Comparison of ENCODE assay signal across 8 mouse cellular contexts in genomic region chr7:143070506-143071070, GRCm38 (mm10). TPM values are rescaled to one million over a fixed set of nuclear protein-coding genes. Genes with fewer than 3 reads are reported as not detected.
A peak's percentile ranks its signal among the peaks of the same experiment; 100 is the strongest.
DNase-seq lines count a peak whose midpoint lies in the region; ATAC-seq and TF ChIP-seq lines count a peak whose summit lies in the region.

No protein-coding gene starts in this region.

- no peaks in the 10 kb centered on the region for H3K9me3 ChIP-seq in liver, embryonic 12.5 days (replicated peaks)

- peaks cover 18% of the 10 kb centered on the region for H3K4me1 ChIP-seq in thymus, adult 2 months (replicated peaks; ENCODE audit: control insufficient read depth, insufficient read depth, low read length)
- peaks cover 27% of the 10 kb centered on the region for H3K4me1 ChIP-seq in liver, embryonic 12.5 days

- no peak for TF ChIP-seq CTCF in gastrocnemius, adult 2 months (IDR thresholded peaks at IDR 0.05)
- TF ChIP-seq CTCF in thymus, adult 2 months (IDR thresholded peaks at IDR 0.05; ENCODE audit: borderline replicate concordance, control insufficient read depth, extremely low read depth, insufficient read depth, low read length, poor library complexity), result no peak

- H3K27me3 ChIP-seq in thymus, adult 2 months (ENCODE audit: control insufficient read depth, insufficient read depth, low read length), result no peaks in the 10 kb centered on the region
- no peaks in the 10 kb centered on the region for H3K27me3 ChIP-seq in liver, embryonic 12.5 days (replicated peaks)

- intact Hi-C loops in gastrocnemius, adult 2 months (cut with DNase I), result no loop called here

- H3K27ac ChIP-seq in gastrocnemius, adult 2 months, result peak overlapping the region; percentile 92; the same call in 1 of the 2 replicates
- no peak overlapping the region for H3K27ac ChIP-seq in thymus, adult 2 months (ENCODE audit: control insufficient read depth, insufficient read depth, low read length)
- H3K27ac ChIP-seq in liver, embryonic 12.5 days, result no peak overlapping the region

- peak overlapping the region; percentile 88 for H3K9ac ChIP-seq in liver, embryonic 12.5 days

- no peak for TF ChIP-seq POLR2A in thymus, adult 2 months (IDR thresholded peaks at IDR 0.05; ENCODE audit: control insufficient read depth, extremely low read depth, insufficient read depth, low read length, poor library complexity)

- H3K4me2 ChIP-seq in liver, embryonic 12.5 days, result peak overlapping the region; percentile 96

- WGBS in thymus, adult 2 months, result 95% methylated on average over 10 of the region's 10 CpGs
- 87% methylated on average over 10 of the region's 10 CpGs for WGBS in liver, embryonic 12.5 days (ENCODE audit: insufficient replicate concordance)

- no peak for ATAC-seq in liver, embryonic 12.5 days
- ATAC-seq in CD4-positive, CD25-positive, alpha-beta regulatory T cell, adult 4 months, result no peak

- no peaks in the 10 kb centered on the region for H3K36me3 ChIP-seq in thymus, adult 2 months (ENCODE audit: control insufficient read depth, insufficient read depth, low read length)
- peaks cover 44% of the 10 kb centered on the region for H3K36me3 ChIP-seq in liver, embryonic 12.5 days

- no peak for DNase-seq in gastrocnemius, adult 2 months
- DNase-seq in gastrocnemius, postnatal 10 days, result no peak
- no peak for DNase-seq in thymus, adult 2 months
- no peak for DNase-seq in thymus, postnatal 10 days (ENCODE audit: low spot score in 2 of 2)
- no peak for DNase-seq in embryo, embryonic 9.5 days (ENCODE audit: extremely low spot score)
- no peak for DNase-seq in lung, adult 18-20 months

- H3K4me3 ChIP-seq in gastrocnemius, adult 2 months, result peak overlapping the region; percentile 83
- peak overlapping the region; percentile 89; the same call in 1 of the 2 replicates for H3K4me3 ChIP-seq in thymus, adult 2 months (ENCODE audit: control insufficient read depth, insufficient read depth, low read length)
- H3K4me3 ChIP-seq in liver, embryonic 12.5 days, result peak overlapping the region; percentile 84

RNA-seq across cellular contexts. Expression of gene Tssc4, which starts 1.5 kb away (rescaled TPM):
- 1 to 10 TPM; 6.6 to 8.2 TPM for total RNA-seq in gastrocnemius, adult 2 months (2021)
- 10 to 100 TPM; 14.3 to 16.9 TPM for total RNA-seq in gastrocnemius, postnatal 10 days (2021)
- polyA plus RNA-seq in thymus, adult 2 months (2012; rRNA removed), result 155 and 157 TPM in 2 replicates
- 50.2 and 50.5 TPM in 2 replicates for polyA plus RNA-seq in liver, embryonic 12.5 days (2016; fragmentation: Nextera tagmentation; extraction: Ambion mirVana)
- 10 to 100 TPM; 34.8 to 52.8 TPM for polyA plus RNA-seq in CD4-positive, CD25-positive, alpha-beta regulatory T cell, adult 4 months (2017; shearing (Covaris generic))

RNA-seq across cellular contexts. Expression of gene Cd81, which starts 18.0 kb away (rescaled TPM):
- total RNA-seq in gastrocnemius, adult 2 months (2021), result 100 to 1,000 TPM; 100 to 129 TPM
- 100 to 1,000 TPM; 236 to 268 TPM for total RNA-seq in gastrocnemius, postnatal 10 days (2021)
- 249 and 255 TPM in 2 replicates for polyA plus RNA-seq in thymus, adult 2 months (2012; rRNA removed)
- polyA plus RNA-seq in liver, embryonic 12.5 days (2016; fragmentation: Nextera tagmentation; extraction: Ambion mirVana), result 154 TPM in 2 replicates
- polyA plus RNA-seq in CD4-positive, CD25-positive, alpha-beta regulatory T cell, adult 4 months (2017; shearing (Covaris generic)), result 100 to 1,000 TPM; 290 to 354 TPM

RNA-seq across cellular contexts. Expression of gene Trpm5, which starts 23.9 kb away (rescaled TPM):
- not detected for total RNA-seq in gastrocnemius, adult 2 months (2021)
- 1 to 10 TPM; 1.2 to 2.8 TPM for total RNA-seq in gastrocnemius, postnatal 10 days (2021)
- polyA plus RNA-seq in thymus, adult 2 months (2012; rRNA removed), result 2.9 and 4.5 TPM in 2 replicates
- 1.3 and 1.6 TPM in 2 replicates for polyA plus RNA-seq in liver, embryonic 12.5 days (2016; fragmentation: Nextera tagmentation; extraction: Ambion mirVana)
- polyA plus RNA-seq in CD4-positive, CD25-positive, alpha-beta regulatory T cell, adult 4 months (2017; shearing (Covaris generic)), result not detected

RNA-seq across cellular contexts. Expression of gene Kcnq1, which starts 35.6 kb away (rescaled TPM):
- under 1 TPM; 0.33 to 0.67 TPM for total RNA-seq in gastrocnemius, adult 2 months (2021)
- total RNA-seq in gastrocnemius, postnatal 10 days (2021), result 1 to 10 TPM; 1.6 to 1.9 TPM
- 2.3 and 4.6 TPM in 2 replicates for polyA plus RNA-seq in thymus, adult 2 months (2012; rRNA removed)
- polyA plus RNA-seq in liver, embryonic 12.5 days (2016; fragmentation: Nextera tagmentation; extraction: Ambion mirVana), result 0.21 and 0.61 TPM in 2 replicates
- not detected for polyA plus RNA-seq in CD4-positive, CD25-positive, alpha-beta regulatory T cell, adult 4 months (2017; shearing (Covaris generic))
